Mouse (Mus musculus): ENCODE measurements at regions not wholly inside any gene's neighbourhood (a gene's known extent, or its start where the extent isn't known, plus 50 kb on each side); places are given as distances from the start of the nearest gene placed in this dataset.

- no peak overlapping the region for H3K27ac ChIP-seq (replicated peaks; ENCODE audit: insufficient read depth, low read depth, low read length)
- H3K27me3 ChIP-seq (ENCODE audit: control insufficient read depth, insufficient read depth, low read length): no peaks in the 10 kb centered on the region
- no peak overlapping the region for H3K4me3 ChIP-seq (ENCODE audit: insufficient read depth, low read depth, low read length)
- H3K9ac ChIP-seq (ENCODE audit: low read depth, low read length): no peak overlapping the region
- no peaks in the 10 kb centered on the region for H3K79me2 ChIP-seq (ENCODE audit: control insufficient read depth, insufficient read depth, low read length)
- DNase-seq (ENCODE audit: extremely low read depth, low read depth, low spot score): no peak
- H3K4me1 ChIP-seq (ENCODE audit: control insufficient read depth, insufficient read depth, low read length): no peaks in the 10 kb centered on the region
- WGBS: 76% methylated on average over 10 of the region's 10 CpGs
- H3K36me3 ChIP-seq (ENCODE audit: control insufficient read depth, insufficient read depth, low read length): no peaks in the 10 kb centered on the region
- TF ChIP-seq CTCF (IDR thresholded peaks at IDR 0.05; ENCODE audit: low read depth, low read length) (no peak), POLR2A (IDR thresholded peaks at IDR 0.05; ENCODE audit: extremely low read depth, insufficient read depth, low read length) (no peak)
These were observed 341.5 kb downstream of the Mroh4 start for GRCm38 (mm10) chr15:74294691-74295090.

- H3K27me3 ChIP-seq (ENCODE audit: control insufficient read depth, insufficient read depth, low read length): no peaks in the 10 kb centered on the region
- no peak overlapping the region for H3K9ac ChIP-seq (ENCODE audit: low read depth, low read length)
- DNase-seq (ENCODE audit: extremely low read depth, low read depth, low spot score): no peak
- H3K4me3 ChIP-seq (ENCODE audit: insufficient read depth, low read depth, low read length): no peak overlapping the region
- no peaks in the 10 kb centered on the region for H3K4me1 ChIP-seq (ENCODE audit: control insufficient read depth, insufficient read depth, low read length)
- WGBS: 78% methylated on average over 10 of the region's 10 CpGs
- no peaks in the 10 kb centered on the region for H3K36me3 ChIP-seq (ENCODE audit: control insufficient read depth, insufficient read depth, low read length)
- no peak overlapping the region for H3K27ac ChIP-seq (replicated peaks; ENCODE audit: insufficient read depth, low read depth, low read length)
- no peaks in the 10 kb centered on the region for H3K79me2 ChIP-seq (ENCODE audit: control insufficient read depth, insufficient read depth, low read length)
- no peak for TF ChIP-seq POLR2A (IDR thresholded peaks at IDR 0.05; ENCODE audit: extremely low read depth, insufficient read depth, low read length)
- TF ChIP-seq CTCF (IDR thresholded peaks at IDR 0.05; ENCODE audit: low read depth, low read length): no peak
These were observed 342.0 kb downstream of the Mroh4 start for GRCm38 (mm10) chr15:74294109-74294508.

- Histone ChIP-seq H3K36me3 (ENCODE audit: control insufficient read depth, insufficient read depth, low read length) (no peaks in the 10 kb centered on the region), H3K4me3 (ENCODE audit: insufficient read depth, low read depth, low read length) (no peak overlapping the region), H3K79me2 (ENCODE audit: control insufficient read depth, insufficient read depth, low read length) (no peaks in the 10 kb centered on the region), H3K27ac (replicated peaks; ENCODE audit: insufficient read depth, low read depth, low read length) (no peak overlapping the region), H3K9ac (ENCODE audit: low read depth, low read length) (no peak overlapping the region), H3K27me3 (ENCODE audit: control insufficient read depth, insufficient read depth, low read length) (no peaks in the 10 kb centered on the region), H3K4me1 (ENCODE audit: control insufficient read depth, insufficient read depth, low read length) (no peaks in the 10 kb centered on the region)
- no peak for TF ChIP-seq POLR2A (IDR thresholded peaks at IDR 0.05; ENCODE audit: extremely low read depth, insufficient read depth, low read length)
- 64% methylated on average over 2 of the region's 2 CpGs for WGBS
- DNase-seq (ENCODE audit: extremely low read depth, low read depth, low spot score): no peak
These were observed 348.7 kb downstream of the Mroh4 start for GRCm38 (mm10) chr15:74287492-74287891.

- 70% methylated on average over 5 of the region's 5 CpGs for WGBS
These were observed 353.0 kb downstream of the Mroh4 start for GRCm38 (mm10) chr15:74283172-74283534.

GRCm38 (mm10) chr15:74282440-74283171, 353.5 kb downstream of the Mroh4 start:
- no peak for TF ChIP-seq CTCF (IDR thresholded peaks at IDR 0.05; ENCODE audit: low read depth, low read length)
- no peak for TF ChIP-seq POLR2A (IDR thresholded peaks at IDR 0.05; ENCODE audit: extremely low read depth, insufficient read depth, low read length)
- peak; percentile 11 for DNase-seq (ENCODE audit: extremely low read depth, low read depth, low spot score)
- no peaks in the 10 kb centered on the region for H3K36me3 ChIP-seq (ENCODE audit: control insufficient read depth, insufficient read depth, low read length)
- no peak overlapping the region for H3K4me3 ChIP-seq (ENCODE audit: insufficient read depth, low read depth, low read length)
- no peaks in the 10 kb centered on the region for H3K4me1 ChIP-seq (ENCODE audit: control insufficient read depth, insufficient read depth, low read length)
- H3K79me2 ChIP-seq (ENCODE audit: control insufficient read depth, insufficient read depth, low read length): no peaks in the 10 kb centered on the region
- H3K27ac ChIP-seq (replicated peaks; ENCODE audit: insufficient read depth, low read depth, low read length): no peak overlapping the region
- H3K9ac ChIP-seq (ENCODE audit: low read depth, low read length): no peak overlapping the region
- H3K27me3 ChIP-seq (ENCODE audit: control insufficient read depth, insufficient read depth, low read length): no peaks in the 10 kb centered on the region
- WGBS: 57% methylated on average over 7 of the region's 7 CpGs

More at GRCm38 (mm10) chr15:74283172-74283534, 353.0 kb downstream of the Mroh4 start:
- Histone ChIP-seq H3K79me2 (ENCODE audit: control insufficient read depth, insufficient read depth, low read length) (no peaks in the 10 kb centered on the region), H3K4me1 (ENCODE audit: control insufficient read depth, insufficient read depth, low read length) (no peaks in the 10 kb centered on the region), H3K27me3 (ENCODE audit: control insufficient read depth, insufficient read depth, low read length) (no peaks in the 10 kb centered on the region), H3K27ac (replicated peaks; ENCODE audit: insufficient read depth, low read depth, low read length) (no peak overlapping the region), H3K36me3 (ENCODE audit: control insufficient read depth, insufficient read depth, low read length) (no peaks in the 10 kb centered on the region), H3K9ac (ENCODE audit: low read depth, low read length) (no peak overlapping the region), H3K4me3 (ENCODE audit: insufficient read depth, low read depth, low read length) (no peak overlapping the region)
- DNase-seq (ENCODE audit: extremely low read depth, low read depth, low spot score): no peak
- no peak for TF ChIP-seq CTCF (IDR thresholded peaks at IDR 0.05; ENCODE audit: low read depth, low read length)
- no peak for TF ChIP-seq POLR2A (IDR thresholded peaks at IDR 0.05; ENCODE audit: extremely low read depth, insufficient read depth, low read length)

- TF ChIP-seq CTCF (IDR thresholded peaks at IDR 0.05; ENCODE audit: low read depth, low read length) (no peak), POLR2A (IDR thresholded peaks at IDR 0.05; ENCODE audit: extremely low read depth, insufficient read depth, low read length) (no peak)
- Histone ChIP-seq H3K36me3 (ENCODE audit: control insufficient read depth, insufficient read depth, low read length) (no peaks in the 10 kb centered on the region), H3K4me1 (ENCODE audit: control insufficient read depth, insufficient read depth, low read length) (no peaks in the 10 kb centered on the region), H3K4me3 (ENCODE audit: insufficient read depth, low read depth, low read length) (no peak overlapping the region), H3K27me3 (ENCODE audit: control insufficient read depth, insufficient read depth, low read length) (no peaks in the 10 kb centered on the region), H3K79me2 (ENCODE audit: control insufficient read depth, insufficient read depth, low read length) (no peaks in the 10 kb centered on the region), H3K27ac (replicated peaks; ENCODE audit: insufficient read depth, low read depth, low read length) (no peak overlapping the region), H3K9ac (ENCODE audit: low read depth, low read length) (no peak overlapping the region)
- 84% methylated on average over 5 of the region's 5 CpGs for WGBS
- DNase-seq (ENCODE audit: extremely low read depth, low read depth, low spot score): no peak
These were observed 361.7 kb downstream of the Mroh4 start for GRCm38 (mm10) chr15:74274435-74274834.
